Mouse (Mus musculus): ENCODE data around the gene Taok2. TPM values are rescaled to one million over a fixed set of nuclear protein-coding genes. Genes with fewer than 3 reads are reported as not detected.

The Taok2 gene
- total RNA-seq, 2 experiments from 2014 or later = 43.6 to 44.6 TPM

DNA sequence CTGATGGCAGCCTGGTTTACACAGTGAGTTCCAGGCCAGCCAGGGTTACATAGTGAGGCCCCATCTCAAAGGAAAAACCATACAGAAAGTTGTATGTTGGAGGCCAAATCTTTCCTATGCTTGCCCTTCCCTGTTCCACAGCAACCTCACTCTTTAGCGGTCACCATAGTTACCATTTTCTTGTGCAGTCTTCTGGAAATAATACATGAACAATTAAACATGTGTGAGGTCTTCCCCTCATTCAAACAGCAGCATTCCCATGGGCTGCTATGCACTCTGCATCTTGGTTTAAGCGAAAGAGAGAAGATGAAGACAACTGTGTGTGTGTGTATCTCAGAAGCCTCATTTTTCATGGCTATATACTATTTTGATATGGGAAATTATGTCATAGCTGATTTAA, 39.0 kb downstream of the Taok2 start:
- no peak for DNase-seq (ENCODE audit: low spot score)
- intact Hi-C loops (cut with DNase I) = no loop called here

DNA sequence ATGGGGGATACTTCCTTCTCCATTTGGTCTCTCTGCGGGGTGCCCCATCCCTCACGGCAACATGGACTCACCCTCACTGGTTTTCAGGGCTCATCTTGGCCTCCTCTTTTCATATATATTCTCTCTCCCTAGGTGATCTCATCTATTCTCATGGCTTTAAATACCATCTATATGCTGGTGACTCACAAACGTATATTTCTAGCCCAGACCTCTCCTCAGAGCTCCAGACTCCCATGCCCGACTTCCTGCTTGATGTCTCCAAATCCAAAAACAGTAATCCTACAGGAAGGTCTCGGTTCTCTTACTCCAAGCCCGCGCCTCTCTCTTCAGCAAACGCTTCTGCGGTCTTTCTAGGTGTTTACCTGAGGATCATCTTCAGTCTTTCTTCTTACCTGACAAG, 41.2 kb downstream of the Taok2 start:
- DNase-seq (ENCODE audit: low spot score) = no peak
- intact Hi-C loops (cut with DNase I) = no loop called here

DNA sequence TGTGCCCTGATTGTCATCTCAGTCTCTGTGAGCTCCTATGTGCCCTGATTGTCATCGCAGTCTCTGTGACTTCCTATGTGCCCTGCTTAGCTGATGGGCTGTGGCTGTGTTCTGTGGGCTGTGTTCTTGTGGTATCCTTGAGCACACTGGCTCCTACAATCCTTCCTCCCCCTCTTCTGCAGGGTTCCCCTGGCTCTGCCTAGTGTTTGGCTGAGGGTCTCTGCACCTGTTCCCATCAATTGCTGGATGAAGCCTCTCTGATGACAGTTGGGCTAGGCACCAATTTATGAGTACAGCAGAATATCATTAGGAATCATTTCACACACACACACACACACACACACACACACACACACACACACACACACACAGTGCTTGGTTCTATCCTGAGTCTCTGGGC, 51.2 kb downstream of the Taok2 start:
- DNase-seq (ENCODE audit: low spot score) = no peak
- intact Hi-C loops (cut with DNase I) = loop anchor here (5.0 kb wide), 2 partner anchors 54 to 129 kb away; no protein-coding TSS in a partner anchor

DNA sequence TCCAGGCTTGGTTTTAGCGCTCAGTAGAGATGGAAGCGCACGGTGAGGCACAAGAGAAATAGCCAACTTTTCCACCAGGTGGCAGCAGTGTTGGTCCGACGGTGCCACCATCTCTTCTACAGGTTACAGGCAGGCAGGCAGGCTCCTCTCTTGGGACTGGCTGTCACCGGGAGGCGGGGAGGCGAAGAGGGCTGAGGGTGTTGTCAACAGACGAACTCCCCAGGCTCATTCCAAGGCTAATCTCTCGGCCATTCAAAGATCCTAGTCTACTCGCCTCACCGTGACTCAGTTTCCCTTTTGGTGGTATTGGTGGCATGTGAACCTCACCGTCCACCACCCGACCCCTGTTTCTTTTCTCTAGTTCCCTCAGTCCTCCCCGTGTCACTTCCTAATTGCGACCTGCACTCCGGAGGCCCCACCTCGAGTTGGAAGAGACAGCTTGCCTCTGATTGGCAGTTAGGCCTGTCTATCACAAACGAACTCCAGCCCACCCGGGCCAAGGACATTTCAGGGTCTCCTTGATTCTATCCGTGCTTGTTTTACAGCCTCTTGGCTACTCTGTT, 52.4 kb downstream of the Taok2 start:
- peak; percentile 33 for DNase-seq (ENCODE audit: low spot score)

DNA sequence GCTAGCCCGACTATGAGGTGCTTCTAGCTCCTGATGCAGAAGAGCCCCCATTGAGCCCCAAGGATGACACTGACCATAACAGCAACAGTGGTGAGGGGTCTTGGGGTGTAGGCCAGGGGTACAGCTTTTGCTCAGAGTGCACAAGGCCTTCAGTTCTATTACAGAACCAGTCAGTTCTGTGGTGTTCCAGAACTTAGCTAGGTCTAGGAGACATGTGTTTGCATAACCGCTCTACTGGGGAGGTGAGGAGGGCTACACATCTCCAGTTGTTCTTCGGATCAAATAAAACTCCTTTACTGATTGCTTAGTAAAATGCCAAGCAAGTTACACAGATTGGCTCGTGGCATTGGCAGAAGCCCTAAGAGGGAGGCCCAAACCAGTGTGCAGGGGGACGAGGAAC, 53.0 kb downstream of the Taok2 start, which contains the start of gene 4930451I11Rik:
4930451I11Rik (minus strand) TSS at position 101 of the 400 bp plus-strand sequence.
- intact Hi-C loops (cut with DNase I) = loop anchor here (5.0 kb wide), 2 partner anchors 56 to 131 kb away; no protein-coding TSS in a partner anchor
- no peak for DNase-seq (ENCODE audit: low spot score)

More for the DNA sequence above, 52.4 kb downstream of the Taok2 start:
- intact Hi-C loops (cut with DNase I) = loop anchor here (1.0 to 5.0 kb wide), 4 partner anchors 55 to 278 kb away; no protein-coding TSS in a partner anchor

DNA sequence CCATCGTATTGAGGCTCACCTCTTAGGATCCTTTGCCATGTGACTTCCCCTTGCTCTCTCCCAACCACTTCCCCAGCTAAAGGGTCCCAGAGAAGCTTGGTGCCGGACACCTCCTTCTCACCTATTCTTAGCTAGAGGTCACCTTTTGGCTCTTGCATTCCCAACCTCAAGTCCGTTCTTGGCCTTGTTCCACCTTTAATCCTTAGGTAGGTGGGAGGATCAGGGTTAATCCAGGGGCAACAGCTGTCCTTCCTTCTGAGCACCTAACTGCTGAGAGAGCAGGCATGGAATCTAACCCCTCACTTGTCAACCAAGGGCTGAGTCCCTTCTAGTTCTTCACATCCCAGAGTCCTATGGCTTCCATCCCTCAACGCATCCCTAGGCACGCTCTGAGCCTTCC, 58.6 kb downstream of the Taok2 start:
- DNase-seq (ENCODE audit: low spot score) = no peak
- intact Hi-C loops (cut with DNase I) = loop anchor here (5.0 kb wide), 1 partner anchor 121 kb away; the partner anchor contains the start of gene Asphd1

DNA sequence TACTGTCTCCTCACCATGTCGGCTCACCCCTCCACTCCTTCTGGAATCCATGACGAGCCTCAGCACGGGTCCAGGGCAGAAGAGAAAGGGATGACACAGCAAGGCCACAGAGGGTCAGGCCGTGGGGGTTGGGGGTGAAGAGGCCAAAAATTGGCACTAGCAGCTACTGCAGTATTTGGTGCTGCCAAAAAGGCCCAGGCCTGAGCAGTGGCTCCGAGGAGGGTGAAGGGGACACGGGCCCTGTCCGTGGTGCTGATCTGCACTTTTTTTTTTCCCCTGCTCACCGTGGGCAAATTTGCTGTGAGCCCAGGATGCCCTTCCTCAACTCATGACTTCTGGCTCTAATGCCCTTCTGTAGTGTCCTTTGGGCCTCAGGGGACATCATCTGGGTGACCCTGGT, 59.1 kb downstream of the Taok2 start:
- intact Hi-C loops (cut with DNase I) = loop anchor here (5.0 kb wide), 1 partner anchor 122 kb away; the partner anchor contains the start of gene Asphd1
- DNase-seq (ENCODE audit: low spot score) = no peak

DNA sequence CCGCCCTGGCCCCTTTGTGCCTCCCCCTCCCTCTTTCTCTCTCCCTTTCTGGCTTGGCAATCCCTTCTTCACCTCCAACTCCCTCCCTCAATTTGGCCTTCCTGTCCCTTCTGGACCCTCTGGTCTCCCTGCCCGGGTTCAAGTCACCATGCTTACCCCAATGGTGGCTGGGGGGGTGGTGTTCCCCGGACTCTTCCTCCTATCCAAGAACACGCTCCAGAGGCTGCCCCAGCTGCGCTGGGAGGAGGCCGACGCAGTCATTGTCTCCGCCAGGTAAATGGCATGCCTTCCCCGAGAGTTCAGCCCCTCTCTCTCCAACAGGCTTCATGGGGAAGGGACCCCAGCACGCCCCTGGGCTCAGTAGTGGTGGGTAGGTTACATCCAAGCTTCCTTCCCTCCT, 60.6 kb downstream of the Taok2 start:
- no peak for DNase-seq (ENCODE audit: low spot score)
- intact Hi-C loops (cut with DNase I) = loop anchor here (5.0 kb wide), 1 partner anchor 203 kb away; the partner anchor contains the start of gene Maz

DNA sequence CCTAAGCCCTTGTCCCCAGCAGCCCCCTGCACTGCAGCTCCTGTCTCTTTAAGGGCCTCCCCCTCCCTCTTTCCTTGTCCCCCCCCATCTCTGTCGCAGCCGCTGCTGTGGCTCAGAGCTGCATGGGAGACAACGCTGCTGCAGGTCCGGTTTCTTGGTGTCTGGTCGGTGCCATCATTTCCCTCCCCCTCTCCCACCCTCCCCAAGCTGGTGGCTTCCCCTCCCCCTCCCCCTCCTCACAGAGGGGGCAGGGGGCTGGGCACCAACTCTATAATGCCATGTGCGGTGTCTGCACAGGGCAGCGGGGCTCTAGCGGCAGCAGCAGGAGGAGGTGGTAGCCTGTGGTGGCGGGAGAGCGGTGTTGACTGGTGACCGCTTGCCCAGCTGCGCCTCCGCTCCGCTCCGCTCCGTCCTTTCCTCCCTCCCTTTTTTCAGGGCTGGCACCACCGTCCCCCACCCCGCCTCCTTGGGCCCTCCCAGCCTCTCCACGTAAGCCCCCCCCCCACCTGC, 61.2 kb downstream of the Taok2 start:
- no peak for DNase-seq (ENCODE audit: low spot score)
- intact Hi-C loops (cut with DNase I) = loop anchor here (5.0 kb wide), 1 partner anchor 204 kb away; the partner anchor contains the start of gene Maz

DNA sequence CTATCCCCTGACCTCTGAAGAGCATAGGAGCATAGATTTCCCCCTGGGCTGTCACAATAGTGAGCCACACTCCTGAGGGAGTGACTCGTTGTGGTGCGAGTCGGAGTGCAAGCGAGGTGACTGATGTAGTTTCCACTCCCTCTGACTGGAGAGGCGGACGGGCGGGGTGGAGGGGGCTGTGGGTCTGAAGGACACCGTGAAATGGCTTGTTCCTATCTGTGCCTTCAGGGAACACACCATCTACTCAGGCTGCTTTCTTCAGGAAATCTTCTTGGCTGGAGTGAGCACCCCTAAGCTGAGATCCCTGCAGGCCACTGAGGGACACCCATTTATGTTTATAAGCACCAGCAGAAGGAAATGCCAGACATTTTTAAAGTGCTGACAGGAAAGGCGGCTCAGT, 61.8 kb downstream of the Taok2 start:
- no peak for DNase-seq (ENCODE audit: low spot score)
- intact Hi-C loops (cut with DNase I) = loop anchor here (1.0 to 5.0 kb wide), 2 partner anchors 205 to 283 kb away; partner anchors contain the start of gene Maz

DNA sequence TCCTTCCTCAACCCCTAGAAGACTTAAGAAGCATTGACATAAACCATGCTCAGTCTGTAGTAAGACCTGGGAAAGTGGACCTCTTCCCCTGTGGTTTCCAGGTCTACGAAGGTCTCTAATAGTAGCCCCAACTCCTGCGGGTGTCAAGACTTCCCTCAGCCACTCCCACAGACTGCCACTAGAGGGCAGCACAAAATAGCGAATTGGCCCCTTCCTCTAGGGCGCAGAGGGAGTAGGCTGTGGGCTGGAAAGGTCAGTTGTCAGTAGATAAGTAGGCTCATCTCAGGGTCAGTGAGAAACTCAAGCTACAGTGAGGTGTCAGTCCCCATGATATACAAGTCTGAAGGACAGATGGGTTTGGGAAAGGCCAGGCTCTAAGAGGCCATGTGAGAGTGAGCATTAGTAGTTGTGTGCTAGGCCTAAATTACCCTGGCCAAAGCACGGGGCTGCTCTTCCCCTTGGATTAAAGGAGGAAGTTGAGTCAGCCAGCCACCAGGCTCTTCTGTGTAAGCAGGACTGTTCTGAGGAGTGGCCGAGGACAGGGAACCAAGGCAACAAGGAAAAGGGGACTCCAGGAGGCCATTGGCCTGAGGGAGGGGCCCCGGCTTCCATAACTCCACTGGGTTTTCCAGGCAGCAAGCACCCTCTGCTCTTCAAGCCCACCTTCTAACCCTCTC, 62.5 kb downstream of the Taok2 start:
- intact Hi-C loops (cut with DNase I) = loop anchor here (1.0 to 5.0 kb wide), 2 partner anchors 205 to 283 kb away; partner anchors contain the start of gene Maz
- DNase-seq (ENCODE audit: low spot score) = peak; percentile 57

DNA sequence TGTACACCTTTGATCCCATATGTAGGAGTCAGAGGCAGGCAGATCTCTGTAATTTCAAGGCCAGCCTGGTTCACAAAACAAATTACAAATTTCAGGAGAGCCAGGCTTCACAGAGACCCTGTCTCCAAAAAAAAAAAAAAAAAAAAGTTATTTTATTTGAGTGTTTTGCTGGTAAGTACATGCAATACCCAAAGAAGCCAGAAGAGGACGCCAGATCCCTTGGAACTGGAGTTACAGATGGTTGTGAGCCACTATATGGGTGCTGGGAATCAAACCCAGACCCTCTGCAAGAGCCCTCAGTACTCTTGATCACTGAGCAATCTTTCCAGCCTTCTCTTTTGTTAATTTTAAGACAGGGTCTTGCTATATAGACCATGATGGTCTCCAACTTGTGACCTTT, 65.7 kb downstream of the Taok2 start:
- DNase-seq (ENCODE audit: low spot score) = no peak
- intact Hi-C loops (cut with DNase I) = no loop called here

DNA sequence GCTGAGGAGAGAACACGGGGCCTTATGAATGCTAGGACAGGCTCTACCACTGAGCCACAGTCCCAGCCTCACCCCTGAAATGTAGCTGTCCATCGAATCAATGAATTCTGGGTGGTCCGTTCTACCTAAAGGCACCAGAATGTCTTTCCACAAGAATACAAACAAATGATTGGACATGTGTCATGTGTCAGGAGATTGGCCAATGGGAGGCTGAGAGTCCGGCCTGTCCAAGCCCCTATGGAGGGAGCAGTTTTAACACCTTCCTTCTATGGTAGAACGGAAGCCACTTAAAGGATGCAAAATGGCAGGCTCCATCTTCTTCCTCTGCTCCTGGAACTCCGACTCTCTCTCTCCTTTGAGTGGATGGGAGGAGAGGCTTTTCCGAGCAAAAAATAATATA, 66.9 kb downstream of the Taok2 start:
- intact Hi-C loops (cut with DNase I) = no loop called here
- DNase-seq (ENCODE audit: low spot score) = no peak

DNA sequence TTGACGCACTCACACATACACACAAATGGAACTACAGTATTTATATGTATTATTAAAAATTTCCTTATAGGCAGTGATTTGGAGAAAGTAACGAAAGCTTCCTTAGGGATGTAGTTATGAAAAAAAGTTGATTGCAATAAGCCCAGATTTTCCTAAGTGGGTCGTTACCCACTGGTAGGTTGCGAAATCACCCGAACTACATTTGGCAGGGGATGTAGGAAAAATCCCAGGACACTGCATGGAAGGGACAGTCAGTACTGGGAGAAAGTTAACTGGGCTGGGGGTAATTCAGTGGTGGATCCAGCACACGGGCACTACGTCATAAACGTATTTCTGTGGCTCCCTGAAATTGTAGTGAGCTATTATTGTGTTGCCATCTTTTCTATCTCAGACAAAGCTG, 68.0 kb downstream of the Taok2 start:
- intact Hi-C loops (cut with DNase I) = no loop called here
- DNase-seq (ENCODE audit: low spot score) = no peak

DNA sequence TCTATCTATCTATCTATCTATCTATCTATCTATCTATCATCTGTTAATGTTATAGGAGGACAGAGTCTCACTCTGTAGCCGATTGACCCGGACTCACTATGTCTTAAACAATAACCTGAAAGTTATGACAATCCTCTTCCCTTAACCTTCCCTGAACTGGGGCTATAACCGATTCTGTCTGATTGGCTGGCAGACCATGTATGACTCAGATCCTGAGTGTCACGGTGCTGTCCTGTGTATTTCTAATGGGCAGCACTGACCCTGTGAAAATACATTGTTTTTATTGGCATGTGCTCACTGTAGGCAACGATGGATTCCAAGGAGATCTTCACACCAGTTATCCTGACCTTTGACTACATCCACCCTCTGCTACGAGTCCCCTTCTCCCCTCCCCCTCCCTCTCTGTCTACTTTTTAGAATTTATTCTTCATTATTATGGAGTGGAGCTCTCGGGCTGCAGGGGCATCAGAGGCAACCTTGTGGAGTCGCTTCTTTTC, 68.7 kb downstream of the Taok2 start:
- intact Hi-C loops (cut with DNase I) = no loop called here
- DNase-seq (ENCODE audit: low spot score) = no peak

Other genes starting within 250 kb of the Taok2 start
- gene Sgf29, start 235.4 kb downstream of the Taok2 start, total RNA-seq (2021) = 10 to 100 TPM; 25.9 to 27.2 TPM
- 10 to 100 TPM; 28.5 to 32.3 TPM for gene Sult1a1, start 208.3 kb downstream of the Taok2 start, total RNA-seq (2021)
- 10 to 100 TPM; 43.0 to 49.7 TPM for gene Bola2, start 189.3 kb downstream of the Taok2 start, total RNA-seq (2021)
- gene Slx1b, start 188.9 kb downstream of the Taok2 start, total RNA-seq (2021) = 1 to 10 TPM; 4.3 to 4.5 TPM
- gene Coro1a, start 176.9 kb downstream of the Taok2 start, total RNA-seq (2021) = 10 to 100 TPM; 10.6 to 10.8 TPM
- 10 to 100 TPM; 56.5 to 59.8 TPM for gene Mapk3, start 125.1 kb downstream of the Taok2 start, total RNA-seq (2021)
- gene Gdpd3, start 118.4 kb downstream of the Taok2 start, total RNA-seq (2021) = 1 to 10 TPM; 1.6 to 2.1 TPM
- 10 to 100 TPM; 63.7 to 74.0 TPM for gene Ypel3, start 107.7 kb downstream of the Taok2 start, total RNA-seq (2021)
- gene Tbx6, start 103.2 kb downstream of the Taok2 start, total RNA-seq (2021) = under 1 TPM; 0.34 to 0.70 TPM
- gene Ppp4c, start 92.2 kb downstream of the Taok2 start, total RNA-seq (2021) = 10 to 100 TPM; 32.7 to 33.1 TPM
- gene Fam57b, start 87.0 kb downstream of the Taok2 start, total RNA-seq (2021) = 10 to 100 TPM in 1 of 2 experiments, 1 to 10 TPM in 1; 8.9 to 10.4 TPM
- gene 4930451I11Rik, start 53.1 kb downstream of the Taok2 start, total RNA-seq (2021) = not detected
- not detected for gene Doc2a, start 37.3 kb downstream of the Taok2 start, total RNA-seq (2021)
- 1 to 10 TPM; 5.1 to 5.5 TPM for gene Hirip3, start 22.7 kb downstream of the Taok2 start, total RNA-seq (2021)
- 10 to 100 TPM; 17.7 to 18.9 TPM for gene Ino80e, start 22.3 kb downstream of the Taok2 start, total RNA-seq (2021)
- gene Tmem219, start 38.2 kb upstream of the Taok2 start, total RNA-seq (2021) = 10 to 100 TPM in 1 of 2 experiments, 1 to 10 TPM in 1; 7.6 to 11.5 TPM
- 1 to 10 TPM; 5.3 to 6.8 TPM for gene Kctd13, start 44.2 kb upstream of the Taok2 start, total RNA-seq (2021)
- gene Asphd1, start 64.9 kb upstream of the Taok2 start, total RNA-seq (2021) = not detected
- 10 to 100 TPM in 1 of 2 experiments, 1 to 10 TPM in 1; 8.3 to 11.4 TPM for gene Sez6l2, start 65.9 kb upstream of the Taok2 start, total RNA-seq (2021)
- 10 to 100 TPM; 52.0 to 56.6 TPM for gene Cdipt, start 91.2 kb upstream of the Taok2 start, total RNA-seq (2021)
- under 1 TPM in 1 of 2 experiments, not detected in 1; 0.25 TPM for gene Cdiptos, start 91.4 kb upstream of the Taok2 start, total RNA-seq (2021)
- gene Mvp, start 129.9 kb upstream of the Taok2 start, total RNA-seq (2021) = 10 to 100 TPM; 44.9 to 47.3 TPM
- 1 to 10 TPM in 1 of 2 experiments, not detected in 1; 1.7 TPM for gene Pagr1b, start 131.8 kb upstream of the Taok2 start, total RNA-seq (2021)
- gene Pagr1a, start 132.6 kb upstream of the Taok2 start, total RNA-seq (2021) = 10 to 100 TPM; 12.5 to 12.9 TPM
- 10 to 100 TPM; 21.5 to 22.6 TPM for gene Gm42742, start 136.4 kb upstream of the Taok2 start, total RNA-seq (2021)
- 1 to 10 TPM in 1 of 2 experiments, under 1 TPM in 1; 0.60 to 1.2 TPM for gene Prrt2, start 136.5 kb upstream of the Taok2 start, total RNA-seq (2021)
- 10 to 100 TPM; 66.7 to 69.1 TPM for gene Maz, start 142.3 kb upstream of the Taok2 start, total RNA-seq (2021)
- 1 to 10 TPM; 1.7 to 2.3 TPM for gene Kif22, start 157.8 kb upstream of the Taok2 start, total RNA-seq (2021)
- gene Zg16, start 202.6 kb upstream of the Taok2 start, total RNA-seq (2021) = not detected
- gene AI467606, start 206.7 kb upstream of the Taok2 start, total RNA-seq (2021) = 1 to 10 TPM; 1.4 to 1.7 TPM
- not detected for gene Qprt, start 237.5 kb upstream of the Taok2 start, total RNA-seq (2021)